Mouse (Mus musculus) CH12.LX (cell line): Measurements from ENCODE around the gene Trim29.

Experiments
- CTCF ChIP-seq, 2 experiments: IDR thresholded peaks in 1 of 2; conservative IDR thresholded peaks in 1 of 2; 2 replicates each; pipeline ENCODE4 v1.5.1; 2011 to 2012; ENCODE audit warnings: low read depth in 2 of 2, low read length in 2 of 2, improper control_type of control experiment in 1 of 2, inconsistent platforms in 1 of 2, mild to moderate bottlenecking in 1 of 2, moderate library complexity in 1 of 2
- ETS1 ChIP-seq: conservative IDR thresholded peaks from 2 replicates; pipeline ENCODE4 v1.6.1; 2012; ENCODE audit warnings: low read depth, mild to moderate bottlenecking, inconsistent platforms, low read length, improper control_type of control experiment, moderate library complexity
- HCFC1 ChIP-seq: IDR thresholded peaks from 2 replicates; pipeline ENCODE4 v1.6.1; 2012; ENCODE audit warnings: low read depth, mild to moderate bottlenecking, inconsistent platforms, low read length, improper control_type of control experiment
- JUND ChIP-seq: conservative IDR thresholded peaks from 2 replicates; pipeline ENCODE4 v1.6.1; 2011; ENCODE audit warnings: low read depth, low read length, improper control_type of control experiment
- KAT2A ChIP-seq: IDR thresholded peaks from 2 replicates; pipeline ENCODE4 v1.6.1; 2012; ENCODE audit warnings: low read length, improper control_type of control experiment, inconsistent platforms; ENCODE audit not compliant: insufficient replicate concordance
- MYC ChIP-seq: IDR thresholded peaks from 2 replicates; pipeline ENCODE4 v1.6.1; 2011; ENCODE audit warnings: low read depth, mild to moderate bottlenecking, improper control_type of control experiment, low read length
- POLR2A ChIP-seq: IDR thresholded peaks from 2 replicates; pipeline ENCODE4 v1.6.1; 2011; ENCODE audit warnings: low read depth, mild to moderate bottlenecking, improper control_type of control experiment, low read length
- UBTF ChIP-seq: IDR thresholded peaks from 2 replicates; pipeline ENCODE4 v1.6.1; 2012; ENCODE audit warnings: low read depth, mild to moderate bottlenecking, inconsistent platforms, low read length, improper control_type of control experiment, moderate library complexity
- USF1 ChIP-seq: IDR thresholded peaks from 2 replicates; pipeline ENCODE4 v1.6.1; 2014; ENCODE audit warnings: low read depth, mild to moderate bottlenecking, inconsistent platforms, low read length, improper control_type of control experiment
- USF2 ChIP-seq: conservative IDR thresholded peaks from 2 replicates; pipeline ENCODE4 v1.6.1; 2011; ENCODE audit warnings: low read depth, low read length, improper control_type of control experiment

DNA sequence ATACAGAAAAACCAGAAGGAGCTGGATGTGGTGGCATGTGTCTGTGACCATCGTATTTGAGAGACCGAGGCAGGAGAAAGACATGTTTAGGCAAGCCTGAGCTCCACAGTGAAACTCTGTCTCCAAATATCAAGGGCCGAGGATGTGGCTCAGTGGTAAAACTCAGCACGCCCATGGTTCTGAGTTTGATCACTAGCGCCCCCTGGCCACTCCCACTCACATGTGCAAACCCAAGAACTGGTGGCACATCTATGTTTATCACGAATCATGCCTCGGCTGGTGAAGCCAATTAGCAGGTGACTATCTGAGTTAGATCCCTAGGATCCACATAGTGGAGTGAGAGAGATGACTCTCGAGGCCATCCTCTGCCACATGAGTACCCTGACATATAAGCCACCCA is 43.3 kb upstream of the Trim29 start:
- TF ChIP-seq ETS1 (no peak), CTCF (conservative IDR thresholded peaks at IDR 0.05 in 1 of 2, IDR thresholded peaks at IDR 0.05 in 1 of 2; ENCODE audit: low read depth in 2 of 2, low read length in 2 of 2) (peak; percentile 29 to 64), POLR2A (no peak), MYC (no peak), HCFC1 (no peak), UBTF (no peak), JUND (no peak), USF1 (no peak), USF2 (no peak), KAT2A (no peak)
